Mouse (Mus musculus) urinary bladder, postnatal 10 days (tissue): ENCODE measurements around the gene Gm12117.

Source experiments
- DNase-seq: peaks from one replicate; pipeline ENCODE4 v3.0.0; 2022; ENCODE audit warnings: low spot score

The Gm12117 gene

DNA sequence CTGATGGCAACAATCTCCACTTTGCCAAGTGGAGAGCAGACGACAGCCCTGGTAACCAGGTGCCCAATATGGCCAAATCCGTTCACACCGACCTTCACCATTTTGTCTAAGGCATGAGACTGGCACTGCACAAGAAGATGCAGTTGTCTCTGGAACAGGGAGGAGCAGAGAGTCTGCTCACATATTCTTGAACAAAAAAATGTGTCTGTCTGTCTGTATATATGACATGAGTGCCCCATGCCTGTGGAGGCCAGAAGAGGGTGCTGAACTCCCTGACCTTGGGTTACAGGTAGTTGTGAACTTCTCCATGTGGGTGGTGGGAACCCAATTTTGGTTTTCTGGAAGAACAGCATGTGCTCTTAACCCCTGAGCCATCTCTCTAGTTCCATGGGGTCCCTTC lies at the start of gene Gm12117:
Gene Gm12117, minus strand, starts transcription at position 101 of the 400 bp plus-strand sequence.
- DNase-seq, result no peak

DNA sequence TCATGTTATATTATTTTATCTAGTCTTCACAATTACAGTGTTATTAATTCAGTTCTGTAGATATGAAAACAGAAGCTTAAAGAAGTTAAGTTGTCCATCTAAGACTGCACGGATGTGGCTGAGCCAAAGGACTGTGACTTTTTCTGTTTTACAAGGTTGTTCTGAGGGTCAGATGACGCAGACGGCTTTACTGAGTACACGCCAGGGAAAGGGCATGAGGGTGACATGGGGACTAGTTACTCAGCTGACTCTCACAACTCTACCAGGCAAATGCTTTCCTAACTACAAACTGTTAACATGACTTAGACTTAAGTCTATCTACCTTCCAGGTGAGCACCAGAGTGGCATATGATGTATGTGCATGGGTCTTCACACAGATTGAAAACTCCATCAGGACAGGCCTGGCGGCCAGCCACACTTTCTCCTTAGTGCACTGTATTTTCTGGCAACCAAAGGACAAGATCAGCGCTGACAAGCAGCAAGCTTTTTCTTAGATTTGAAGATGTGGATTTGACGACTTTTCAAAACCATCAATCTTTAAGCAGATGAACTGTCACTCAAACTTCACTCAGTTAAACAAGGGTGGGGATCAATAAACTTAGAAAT lies 42.6 kb upstream of the Gm12117 start:
- no peak for DNase-seq

DNA sequence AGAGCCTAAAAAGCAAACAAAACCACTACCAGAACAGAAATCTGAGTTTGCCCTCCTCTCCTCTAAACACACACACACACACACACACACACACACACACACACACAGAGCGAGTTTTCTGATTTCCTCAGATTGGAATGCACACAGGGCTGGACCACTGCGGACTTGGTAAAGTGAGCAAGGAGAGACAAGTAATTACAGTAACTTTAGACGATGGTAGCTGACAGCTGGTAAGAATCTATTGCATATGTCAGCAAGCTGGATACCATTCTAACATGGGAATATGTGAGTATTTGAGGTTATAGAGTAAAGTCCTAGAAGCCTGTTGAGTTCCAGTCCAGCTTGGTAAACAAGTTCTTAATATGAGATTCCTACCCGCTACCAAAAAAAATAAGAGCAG lies 33.0 kb upstream of the Gm12117 start:
- no peak for DNase-seq

DNA sequence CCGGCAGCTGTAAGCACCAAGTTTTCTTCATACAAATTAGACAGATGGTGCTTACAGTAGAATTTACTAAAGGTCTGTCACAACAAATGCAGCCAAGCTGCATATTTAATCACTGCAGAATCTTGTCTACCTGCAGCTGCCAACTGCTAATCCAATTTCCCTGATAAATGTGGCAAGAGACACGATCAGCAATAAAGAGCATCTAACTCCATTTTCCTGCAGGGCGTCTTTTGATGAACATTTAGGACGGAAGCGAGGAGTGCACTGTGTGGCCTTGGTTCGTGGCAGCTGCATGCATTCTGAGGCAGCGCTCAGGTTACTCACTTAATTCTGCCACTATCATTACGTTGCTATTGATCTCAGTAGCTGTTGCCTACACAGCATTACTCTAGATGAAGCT lies 24.3 kb upstream of the Gm12117 start:
- DNase-seq, result no peak

DNA sequence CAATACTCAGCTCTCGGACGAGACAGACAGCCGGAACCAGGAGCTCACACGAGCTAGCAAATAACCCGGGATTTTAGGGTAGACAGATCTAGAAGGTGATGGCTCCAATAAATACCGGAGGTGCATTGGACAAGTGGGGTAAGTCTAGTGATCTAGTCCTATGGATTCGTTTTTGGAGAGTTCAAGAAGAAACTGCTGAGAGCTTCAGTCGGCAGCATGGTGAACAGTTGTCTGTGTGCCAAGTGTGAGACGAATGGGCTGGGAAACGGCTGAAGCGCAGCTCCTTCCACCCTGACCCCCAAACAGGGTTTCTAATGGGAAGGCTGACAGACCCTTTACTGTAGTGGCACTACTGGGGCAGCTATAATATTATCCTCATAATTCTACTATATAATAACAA lies 22.8 kb upstream of the Gm12117 start:
- no peak for DNase-seq

DNA sequence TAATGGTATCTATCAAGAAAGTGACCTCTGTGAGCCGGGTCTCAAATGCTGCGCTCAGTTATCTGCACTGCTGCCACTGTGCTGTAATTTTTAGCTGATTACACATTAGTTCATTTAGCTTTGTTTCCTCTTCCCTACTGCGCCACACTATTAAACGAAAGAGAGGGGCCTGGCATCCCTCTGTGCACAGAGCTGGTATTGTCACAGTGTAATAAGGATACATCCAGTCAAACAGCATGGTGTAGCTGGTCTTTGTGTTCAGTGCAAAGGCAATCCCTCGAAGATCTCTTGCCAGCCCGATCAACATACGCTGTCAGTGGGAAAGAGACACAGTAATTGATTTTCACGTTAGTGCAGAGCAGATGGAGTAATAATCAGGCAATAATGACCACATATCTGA lies 20.6 kb upstream of the Gm12117 start:
- DNase-seq, result no peak

DNA sequence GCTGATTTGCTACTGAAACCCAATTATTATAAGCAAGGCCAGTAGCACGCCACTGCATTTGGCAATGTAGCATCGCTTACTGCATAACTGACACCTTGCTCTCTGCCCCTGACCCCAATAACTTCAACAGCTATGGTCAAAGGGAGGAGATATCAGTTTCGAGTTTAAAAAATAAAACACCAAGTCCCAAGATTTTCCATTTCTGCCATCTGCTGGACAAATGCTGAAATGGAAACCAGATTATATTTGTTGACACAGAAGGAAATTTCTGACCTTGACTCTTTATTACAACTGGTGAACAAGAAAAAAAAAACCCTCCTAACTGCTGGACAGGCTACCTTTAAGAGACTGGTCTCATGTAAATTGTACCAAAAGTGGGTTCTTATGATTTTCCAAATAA lies 18.9 kb upstream of the Gm12117 start:
- DNase-seq, result no peak

DNA sequence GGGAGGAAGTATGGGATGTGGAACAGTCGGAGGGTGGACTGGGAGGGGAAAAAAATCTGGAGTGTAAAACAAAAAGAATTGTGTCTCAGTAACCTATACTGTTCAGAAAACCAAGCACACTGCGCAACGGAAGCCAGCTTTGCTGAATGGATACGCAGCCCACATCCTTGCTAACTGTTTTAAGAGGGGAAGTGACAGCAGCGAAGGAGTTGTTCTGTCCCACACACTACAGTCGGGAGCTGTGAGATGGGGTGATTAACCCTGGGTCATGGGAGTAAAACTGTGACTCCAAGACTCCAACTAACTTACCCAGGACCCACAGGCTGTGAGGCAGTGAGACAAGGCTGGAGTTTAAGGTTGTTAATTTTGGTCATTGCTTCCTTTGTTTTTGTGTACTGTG lies 17.5 kb upstream of the Gm12117 start:
- DNase-seq, result no peak

DNA sequence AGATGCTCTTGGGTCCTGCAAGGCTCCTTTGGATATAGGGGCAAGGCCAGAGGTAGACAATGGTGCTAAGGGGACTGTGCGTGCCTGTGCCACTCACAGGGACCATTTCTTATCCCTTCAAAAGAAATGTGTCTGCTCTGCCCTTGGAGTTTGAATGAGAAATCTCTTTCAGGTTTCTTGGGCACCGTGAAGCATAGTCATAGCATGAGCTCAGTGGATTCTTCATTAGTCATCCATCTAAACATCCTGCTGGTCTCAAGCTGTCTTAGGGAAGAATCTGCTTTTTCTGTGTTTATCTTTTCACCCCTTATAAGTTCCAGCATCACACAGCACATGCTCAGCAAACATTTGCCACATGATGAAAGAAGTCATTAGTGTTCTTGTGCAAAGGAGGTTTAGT lies 2.0 kb upstream of the Gm12117 start:
- no peak for DNase-seq

DNA sequence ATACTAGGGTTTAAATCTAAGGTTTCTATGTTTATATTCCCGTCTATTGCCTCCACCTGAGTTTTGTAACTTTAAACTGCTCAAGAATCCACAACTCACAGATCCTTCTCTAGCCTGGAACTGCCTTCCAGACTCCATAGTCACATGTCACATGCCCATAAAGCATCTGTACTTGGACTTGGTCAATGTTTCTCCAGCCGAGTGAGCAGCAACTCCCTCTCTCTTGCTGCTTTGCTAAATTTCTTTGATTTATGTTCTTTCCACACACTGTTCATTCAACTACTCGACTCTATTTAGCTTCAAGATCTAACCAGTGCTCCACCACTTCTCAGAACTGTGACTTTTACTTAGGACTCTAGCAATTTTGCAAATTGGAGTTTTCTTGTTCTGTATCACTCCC lies 1.7 kb downstream of the Gm12117 start:
- no peak for DNase-seq

DNA sequence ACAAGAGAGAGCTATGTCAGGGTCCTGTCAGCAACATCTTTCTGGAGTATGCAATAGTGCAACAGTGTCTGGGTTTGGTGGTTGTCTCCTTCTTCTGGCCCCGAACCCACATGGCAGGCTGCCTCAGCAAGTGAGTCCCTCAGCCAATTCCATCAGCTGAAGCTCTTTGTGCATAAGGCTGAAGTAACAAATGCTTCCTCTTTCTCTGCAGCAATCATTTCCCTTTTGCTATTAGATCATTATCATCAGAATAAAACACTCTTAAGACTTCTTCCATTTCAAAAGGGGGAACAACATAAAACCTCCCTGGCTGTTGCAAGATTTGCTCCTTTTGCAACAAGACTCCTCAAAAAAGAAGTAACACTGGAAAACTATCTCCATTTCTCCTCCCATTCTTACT lies 2.2 kb downstream of the Gm12117 start:
- DNase-seq, result no peak

DNA sequence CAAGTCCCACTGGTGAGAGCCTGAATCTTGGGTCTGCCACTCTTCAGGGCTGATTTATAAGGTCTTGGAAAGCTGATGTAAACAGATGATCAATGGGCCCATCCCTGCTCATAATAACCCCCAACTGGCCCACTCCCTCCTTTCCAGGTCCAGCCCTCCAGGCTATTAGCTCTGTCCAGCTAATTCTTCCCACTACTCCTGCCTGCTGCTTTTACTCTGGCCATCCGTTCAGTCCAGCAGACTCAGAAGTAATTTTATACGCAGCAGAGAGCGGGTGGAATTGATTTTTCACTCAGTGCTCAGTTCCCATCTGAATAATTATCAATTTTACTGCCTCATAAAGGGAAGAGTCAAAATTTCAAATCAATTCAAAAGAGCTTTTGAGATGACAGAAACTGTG lies 36.2 kb downstream of the Gm12117 start:
- no peak for DNase-seq

DNA sequence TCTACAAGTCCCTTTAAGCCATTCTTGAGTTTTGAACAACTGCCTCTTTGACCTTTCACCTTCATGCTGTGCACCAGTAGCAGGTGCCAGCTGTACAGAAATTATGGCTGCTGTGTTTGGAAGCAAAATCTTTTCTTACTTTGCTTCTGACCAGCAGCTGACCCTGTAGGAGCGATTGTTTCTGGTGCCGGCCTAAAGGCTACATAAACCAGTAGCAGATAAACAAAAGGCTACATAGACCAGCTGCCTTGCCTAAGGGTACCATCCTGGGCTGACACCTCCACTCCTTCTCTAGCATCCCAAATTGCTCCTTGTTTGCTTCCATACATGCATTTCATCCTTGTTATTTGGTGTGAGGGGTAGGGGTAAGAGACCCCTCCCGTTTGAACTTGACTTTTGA lies 42.4 kb downstream of the Gm12117 start:
- no peak for DNase-seq

DNA sequence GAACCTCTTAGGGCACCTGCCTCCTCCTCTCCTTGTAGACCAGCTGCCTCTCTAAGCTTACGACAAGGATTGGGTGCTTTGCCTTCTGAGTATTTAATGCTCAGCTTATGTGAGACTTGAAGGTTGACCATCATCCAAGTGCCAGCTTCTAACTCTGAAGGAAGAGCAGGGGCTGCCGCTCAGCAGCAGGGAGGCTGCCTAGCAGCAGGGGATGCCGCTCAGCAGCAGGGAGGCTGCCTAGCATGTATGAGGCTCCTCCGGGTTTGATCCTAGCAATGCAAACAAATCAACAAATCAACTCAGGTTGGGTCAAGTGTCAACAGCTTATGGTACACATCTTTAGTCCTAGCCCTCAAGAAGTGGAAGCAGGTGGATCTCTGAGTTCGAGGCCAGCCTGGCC lies 44.5 kb downstream of the Gm12117 start:
- no peak for DNase-seq

DNA sequence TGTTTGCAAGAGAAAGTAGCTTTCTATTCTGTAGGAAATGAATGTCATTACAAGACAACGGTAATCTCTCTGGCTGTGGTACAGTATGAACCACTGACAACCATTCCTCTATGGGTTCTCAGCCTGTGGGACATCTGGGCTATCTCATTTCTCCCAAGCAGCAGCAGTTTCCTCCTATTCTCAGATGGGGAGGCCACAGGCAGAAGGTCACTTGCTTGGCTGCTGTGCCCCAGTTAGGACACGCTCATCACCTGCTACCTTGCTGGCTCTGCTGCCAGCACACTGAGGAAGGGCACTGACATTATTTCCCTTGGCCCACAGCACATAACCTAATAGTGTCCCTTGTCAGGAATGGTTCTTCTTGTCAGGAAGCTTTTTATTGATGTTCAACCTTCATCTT lies 48.4 kb downstream of the Gm12117 start:
- DNase-seq, result no peak

DNA sequence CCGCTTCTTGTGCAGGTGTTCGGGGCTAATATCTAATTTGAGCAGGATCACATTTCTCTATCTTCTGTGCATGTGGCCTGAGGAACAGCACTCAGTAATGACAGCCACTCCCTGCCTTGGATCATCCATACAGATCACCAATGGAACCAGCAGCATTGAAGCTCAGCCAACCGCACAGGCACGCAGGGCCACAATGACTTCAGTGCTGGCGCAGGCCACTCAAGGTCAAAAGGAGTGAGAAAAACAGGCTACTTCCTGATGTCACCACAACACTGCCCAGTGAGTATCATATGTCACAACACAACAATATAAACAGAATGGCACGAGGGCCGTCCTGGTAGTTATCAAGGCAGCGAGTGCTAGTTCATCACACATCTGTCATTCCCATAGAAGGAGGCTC lies 50.0 kb downstream of the Gm12117 start:
- DNase-seq, result no peak
